Mouse (Mus musculus) ES-Bruce4 (cell line): Measurements from ENCODE around the gene Stoml1. TPM values are rescaled to one million over a fixed set of nuclear protein-coding genes. Genes with fewer than 3 reads are reported as not detected.

Experiments used
- H3K27ac ChIP-seq: 2 replicates; pipeline ENCODE4 v1.5.1; 2012; ENCODE audit warnings: low read length, inconsistent platforms; ENCODE audit not compliant: insufficient read depth
- H3K27me3 ChIP-seq: 2 replicates; pipeline ENCODE4 v1.6.1; 2012; ENCODE audit warnings: mild to moderate bottlenecking, low read length, inconsistent platforms; ENCODE audit not compliant: control insufficient read depth, poor library complexity, insufficient read depth, severe bottlenecking
- H3K36me3 ChIP-seq: 2 replicates; pipeline ENCODE4 v1.6.1; 2012; ENCODE audit warnings: inconsistent platforms, mild to moderate bottlenecking, low read length, moderate library complexity; ENCODE audit not compliant: control insufficient read depth, poor library complexity, insufficient read depth, severe bottlenecking
- H3K4me1 ChIP-seq: one replicate; pipeline ENCODE4 v1.8.1; 2011; ENCODE audit warnings: low read length; ENCODE audit not compliant: control insufficient read depth, insufficient read depth
- H3K4me3 ChIP-seq: 2 replicates; pipeline ENCODE4 v1.5.1; 2011; ENCODE audit warnings: low read depth, mild to moderate bottlenecking, low read length
- H3K9ac ChIP-seq: 2 replicates; pipeline ENCODE4 v1.6.1; 2012; ENCODE audit warnings: low read depth, mild to moderate bottlenecking, inconsistent platforms; ENCODE audit not compliant: poor library complexity, severe bottlenecking
- H3K9me3 ChIP-seq: replicated peaks from 2 replicates; pipeline ENCODE4 v1.6.1; 2012; ENCODE audit warnings: mild to moderate bottlenecking, low read length, inconsistent platforms; ENCODE audit not compliant: control insufficient read depth, poor library complexity, insufficient read depth, severe bottlenecking
- CTCF ChIP-seq: IDR thresholded peaks from one replicate; pipeline ENCODE4 v1.8.1; 2011; ENCODE audit warnings: low read depth, low read length
- EP300 ChIP-seq: IDR thresholded peaks from 2 replicates; pipeline ENCODE4 v1.6.1; 2011; ENCODE audit warnings: low read depth, low read length; ENCODE audit not compliant: insufficient read depth
- POLR2A ChIP-seq: IDR thresholded peaks from one replicate; pipeline ENCODE4 v1.8.1; 2011; ENCODE audit warnings: low read length; ENCODE audit not compliant: insufficient read depth
- polyA plus RNA-seq: library from polyadenylated mRNA; stranded (reverse); fragments of >200 nt; gene quantifications from 2 replicates; pipeline ENCODE4 v1.2.4, GENCODE M21; 2011; ENCODE audit warnings: low read depth; ENCODE audit not compliant: missing spikeins, insufficient read depth, insufficient read length

The Stoml1 gene
- polyA plus RNA-seq, 1 experiment = 24.6 TPM

DNA sequence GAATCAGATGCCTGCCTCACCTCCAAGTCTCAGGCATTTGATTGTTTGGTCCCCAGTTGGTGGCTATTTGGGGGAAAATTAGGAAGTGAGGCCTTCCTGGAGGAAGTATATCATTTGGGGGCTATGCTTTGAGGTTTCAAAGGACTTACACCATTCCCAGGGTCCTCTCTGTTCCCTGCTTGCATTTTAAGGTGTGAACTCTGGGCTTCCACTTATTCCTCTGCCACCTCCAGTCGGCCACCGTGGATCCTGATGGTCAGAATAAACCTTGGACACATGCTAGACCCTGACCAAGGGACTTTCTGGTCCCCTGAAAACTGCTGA, 42.7 kb upstream of the Stoml1 start:
- Histone ChIP-seq H3K9ac (no peak overlapping the region), H3K27me3 (no peaks in the 10 kb centered on the region), H3K27ac (peak overlapping the region; percentile 26; the same call in 1 of the 2 replicates), H3K9me3 (no peaks in the 10 kb centered on the region), H3K4me3 (no peak overlapping the region), H3K4me1 (peaks cover 3% of the 10 kb centered on the region), H3K36me3 (no peaks in the 10 kb centered on the region)
- TF ChIP-seq CTCF (no peak), EP300 (no peak), POLR2A (no peak)

DNA sequence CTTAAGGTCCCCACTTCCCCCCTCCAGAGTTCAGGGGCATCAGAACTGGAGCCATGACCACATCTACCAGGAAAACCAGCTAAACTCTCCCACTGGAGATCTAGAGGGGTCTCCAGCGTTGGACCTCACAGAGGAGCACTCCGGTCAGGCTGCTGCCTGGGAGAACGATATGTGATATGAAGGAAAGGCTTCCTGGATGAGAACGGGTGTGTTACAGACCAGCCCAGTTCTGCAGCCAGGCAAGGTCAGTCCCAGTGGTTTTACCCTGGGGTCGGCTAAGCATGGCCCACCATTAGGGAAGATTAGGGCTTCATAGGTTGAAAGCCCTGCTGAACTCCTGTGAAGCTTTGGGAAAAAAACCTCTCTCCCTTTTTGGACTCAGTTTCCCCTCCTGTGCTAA, 39.6 kb upstream of the Stoml1 start:
- H3K4me1 ChIP-seq = peaks cover 11% of the 10 kb centered on the region
- H3K9me3 ChIP-seq = no peaks in the 10 kb centered on the region
- H3K36me3 ChIP-seq = no peaks in the 10 kb centered on the region
- H3K27ac ChIP-seq = no peak overlapping the region
- H3K9ac ChIP-seq = no peak overlapping the region
- no peak overlapping the region for H3K4me3 ChIP-seq
- H3K27me3 ChIP-seq = no peaks in the 10 kb centered on the region
- TF ChIP-seq EP300 (no peak), POLR2A (no peak), CTCF (no peak)

DNA sequence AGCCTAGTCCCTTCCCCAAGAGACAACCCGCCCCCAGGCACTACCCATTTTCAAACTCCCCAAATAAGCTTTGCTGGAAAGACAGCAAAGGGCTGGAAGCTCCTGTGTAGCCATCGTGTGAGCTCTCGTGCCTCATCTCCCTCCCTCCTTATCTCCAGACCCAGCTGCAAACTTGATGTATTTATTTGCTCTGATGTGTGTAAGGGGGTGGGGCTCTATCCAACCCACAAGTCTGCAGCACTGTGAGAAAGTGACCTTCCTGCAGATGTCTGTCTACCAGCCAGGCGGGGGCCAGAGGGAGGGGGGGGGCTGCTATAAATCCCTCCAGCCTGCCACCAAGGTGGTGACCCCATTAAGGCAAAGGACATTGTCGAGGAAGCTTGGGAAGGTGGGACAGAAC, 39.1 kb upstream of the Stoml1 start:
- Histone ChIP-seq H3K9ac (no peak overlapping the region), H3K27ac (no peak overlapping the region), H3K9me3 (no peaks in the 10 kb centered on the region), H3K36me3 (peaks cover 2% of the 10 kb centered on the region), H3K27me3 (no peaks in the 10 kb centered on the region), H3K4me3 (no peak overlapping the region), H3K4me1 (peaks cover 13% of the 10 kb centered on the region)
- TF ChIP-seq EP300 = no peak
- TF ChIP-seq POLR2A = no peak
- TF ChIP-seq CTCF = no peak

DNA sequence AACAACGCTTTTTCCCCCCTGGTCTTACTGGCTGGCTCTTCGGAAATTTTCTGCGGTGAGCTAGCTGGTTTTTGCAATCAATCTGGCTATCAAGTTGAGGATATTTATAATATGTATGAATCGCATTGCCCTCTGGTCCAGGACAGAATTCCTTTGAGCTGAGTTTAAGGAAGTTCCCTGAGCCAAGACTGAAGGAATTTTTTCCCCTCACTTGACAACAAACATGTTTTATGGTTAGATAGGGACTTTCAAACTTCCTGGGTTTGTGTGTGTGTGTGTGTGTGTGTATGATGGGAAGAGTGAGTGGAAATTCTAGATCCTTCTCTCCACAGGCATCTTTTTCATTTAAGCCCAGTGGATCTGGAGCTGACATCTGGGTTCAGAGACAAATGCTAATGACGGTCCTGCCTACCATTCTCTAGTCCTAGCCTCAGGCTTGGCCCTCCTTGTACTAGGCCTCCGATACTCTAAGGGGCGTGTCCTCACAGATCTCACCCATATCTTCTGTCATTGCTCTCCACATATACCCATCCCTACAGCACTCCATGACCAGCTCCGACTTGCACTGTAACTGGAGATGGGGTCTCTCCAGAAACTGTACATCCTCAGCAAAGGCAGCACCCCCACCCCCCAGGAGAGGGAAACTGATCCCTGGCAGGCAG, 38.3 kb upstream of the Stoml1 start:
- H3K27me3 ChIP-seq = no peaks in the 10 kb centered on the region
- TF ChIP-seq POLR2A (no peak), EP300 (no peak), CTCF (no peak)
- no peak overlapping the region for H3K27ac ChIP-seq
- H3K9ac ChIP-seq = no peak overlapping the region
- no peaks in the 10 kb centered on the region for H3K9me3 ChIP-seq
- peaks cover 18% of the 10 kb centered on the region for H3K4me1 ChIP-seq
- H3K4me3 ChIP-seq = no peak overlapping the region
- H3K36me3 ChIP-seq = peaks cover 9% of the 10 kb centered on the region

DNA sequence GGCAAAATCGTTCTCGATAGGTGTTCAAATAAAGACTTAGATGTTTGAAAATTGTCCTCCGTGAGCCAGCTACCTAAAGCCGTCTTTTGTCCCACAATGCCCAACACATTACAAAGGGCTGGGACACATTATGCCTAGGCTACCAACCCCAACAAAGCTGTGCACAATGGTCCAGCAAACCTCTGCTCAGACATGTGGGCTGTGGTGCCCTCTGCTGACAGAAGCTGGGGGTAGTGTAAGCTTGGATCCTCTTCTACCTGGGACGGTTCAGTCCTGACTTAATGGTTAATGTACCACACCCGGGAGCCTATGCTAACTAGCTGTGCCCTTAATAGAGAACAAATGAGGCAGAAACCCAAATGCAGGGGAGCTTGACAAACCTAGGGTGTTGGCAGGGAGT, 36.6 kb upstream of the Stoml1 start:
- H3K27me3 ChIP-seq = no peaks in the 10 kb centered on the region
- H3K4me1 ChIP-seq = peaks cover 18% of the 10 kb centered on the region
- TF ChIP-seq CTCF (peak; percentile 90), EP300 (no peak), POLR2A (no peak)
- H3K27ac ChIP-seq = peak overlapping the region; percentile 18; the same call in 1 of the 2 replicates
- peaks cover 24% of the 10 kb centered on the region for H3K36me3 ChIP-seq
- no peak overlapping the region for H3K9ac ChIP-seq
- no peak overlapping the region for H3K4me3 ChIP-seq
- no peaks in the 10 kb centered on the region for H3K9me3 ChIP-seq

DNA sequence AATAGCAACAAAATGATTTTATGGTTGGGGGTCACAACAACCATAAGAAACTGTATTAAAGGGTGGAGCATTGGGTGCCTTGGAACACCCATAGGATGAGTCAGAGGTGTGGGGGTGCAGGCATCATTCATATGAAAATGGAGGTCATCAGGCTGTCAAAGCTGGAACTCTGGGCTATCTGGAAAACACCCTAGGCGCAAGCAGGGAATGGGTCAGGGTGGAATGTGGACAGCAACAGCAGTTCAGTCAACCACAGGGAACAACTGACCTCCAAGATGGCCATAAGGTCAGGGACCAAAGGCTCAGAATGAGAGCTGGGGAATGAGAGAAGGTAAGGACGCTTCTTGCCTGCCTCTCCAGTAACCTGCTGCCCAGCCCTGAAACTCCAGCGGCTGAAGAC, 34.4 kb upstream of the Stoml1 start:
- Histone ChIP-seq H3K4me3 (no peak overlapping the region), H3K4me1 (peaks cover 18% of the 10 kb centered on the region), H3K9ac (no peak overlapping the region), H3K36me3 (peaks cover 40% of the 10 kb centered on the region), H3K9me3 (no peaks in the 10 kb centered on the region), H3K27me3 (no peaks in the 10 kb centered on the region), H3K27ac (peak overlapping the region; percentile 49)
- no peak for TF ChIP-seq POLR2A
- peak; percentile 84 for TF ChIP-seq EP300
- no peak for TF ChIP-seq CTCF
